Mouse (Mus musculus) CH12.LX (cell line): ENCODE measurements at regions not wholly inside any gene's neighbourhood (a gene's known extent, or its start where the extent isn't known, plus 50 kb on each side); places are given as distances from the start of the nearest gene placed in this dataset.

ENCODE experiments used
- BHLHE40 ChIP-seq: IDR thresholded peaks from 2 replicates; pipeline ENCODE4 v1.6.1; 2011; ENCODE audit warnings: mild to moderate bottlenecking, low read depth, low read length, improper control_type of control experiment
- CHD1 ChIP-seq: IDR thresholded peaks from 2 replicates; pipeline ENCODE4 v1.6.1; 2012; ENCODE audit warnings: low read depth, low read length, improper control_type of control experiment, inconsistent platforms
- CTCF ChIP-seq, 2 experiments: IDR thresholded peaks in 1 of 2; conservative IDR thresholded peaks in 1 of 2; 2 replicates each; pipeline ENCODE4 v1.5.1; 2011 to 2012; ENCODE audit warnings: low read depth in 2 of 2, low read length in 2 of 2, improper control_type of control experiment in 1 of 2, inconsistent platforms in 1 of 2, mild to moderate bottlenecking in 1 of 2, moderate library complexity in 1 of 2
- E2F4 ChIP-seq: IDR thresholded peaks from 2 replicates; pipeline ENCODE4 v1.6.1; 2011; ENCODE audit warnings: low read depth, low read length, improper control_type of control experiment; ENCODE audit not compliant: insufficient replicate concordance
- MAFK ChIP-seq: IDR thresholded peaks from 2 replicates; pipeline ENCODE4 v1.6.1; 2011; ENCODE audit warnings: low read length, improper control_type of control experiment; ENCODE audit not compliant: insufficient replicate concordance
- MAX ChIP-seq: IDR thresholded peaks from 2 replicates; pipeline ENCODE4 v1.6.1; 2011; ENCODE audit warnings: low read length, improper control_type of control experiment
- MYC ChIP-seq: IDR thresholded peaks from 2 replicates; pipeline ENCODE4 v1.6.1; 2011; ENCODE audit warnings: low read depth, mild to moderate bottlenecking, improper control_type of control experiment, low read length
- NRF1 ChIP-seq: IDR thresholded peaks from 2 replicates; pipeline ENCODE4 v1.6.1; 2014; ENCODE audit warnings: low read depth, mild to moderate bottlenecking, inconsistent platforms, low read length, improper control_type of control experiment, moderate library complexity
- PAX5 ChIP-seq: IDR thresholded peaks from 2 replicates; pipeline ENCODE4 v1.6.1; 2012; ENCODE audit warnings: low read length, inconsistent platforms, mixed read lengths
- POLR2A ChIP-seq: IDR thresholded peaks from 2 replicates; pipeline ENCODE4 v1.6.1; 2011; ENCODE audit warnings: low read depth, mild to moderate bottlenecking, improper control_type of control experiment, low read length
- POLR2AphosphoS2 ChIP-seq: IDR thresholded peaks from 2 replicates; pipeline ENCODE4 v1.6.1; 2011; ENCODE audit warnings: low read depth, low read length, improper control_type of control experiment
- UBTF ChIP-seq: IDR thresholded peaks from 2 replicates; pipeline ENCODE4 v1.6.1; 2012; ENCODE audit warnings: low read depth, mild to moderate bottlenecking, inconsistent platforms, low read length, improper control_type of control experiment, moderate library complexity
- ZNF384 ChIP-seq: IDR thresholded peaks from 2 replicates; pipeline ENCODE4 v1.6.1; 2012; ENCODE audit warnings: low read depth, low read length, improper control_type of control experiment, inconsistent platforms

DNA sequence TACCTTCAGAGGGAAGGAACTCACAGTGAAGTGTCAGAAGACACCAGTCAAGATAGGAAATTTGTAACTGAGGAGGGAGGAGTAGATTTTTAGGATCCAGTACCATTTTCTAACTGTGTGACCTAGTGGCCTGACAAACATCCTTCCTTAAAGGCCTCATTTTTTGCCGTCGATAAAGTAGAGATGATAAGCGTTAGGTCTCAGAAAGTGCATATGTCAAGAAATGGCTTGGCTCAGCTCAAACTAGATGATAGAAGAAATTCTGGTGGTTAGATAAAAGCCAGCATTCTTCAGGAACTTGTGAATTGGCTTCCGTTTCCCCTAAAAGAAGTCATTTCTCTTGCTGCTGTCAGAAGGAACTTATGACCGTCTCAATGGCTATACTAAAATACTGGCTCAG lies 324.1 kb upstream of the Mpdz start:
- TF ChIP-seq ZNF384, result no peak
- TF ChIP-seq MAFK, result no peak
- no peak for TF ChIP-seq POLR2AphosphoS2
- no peak for TF ChIP-seq POLR2A
- TF ChIP-seq NRF1, result no peak
- no peak for TF ChIP-seq CTCF (conservative IDR thresholded peaks at IDR 0.05 in 1 of 2, IDR thresholded peaks at IDR 0.05 in 1 of 2; ENCODE audit: low read depth in 2 of 2, low read length in 2 of 2)
- no peak for TF ChIP-seq MAX
- TF ChIP-seq BHLHE40, result no peak
- TF ChIP-seq E2F4, result no peak
- TF ChIP-seq UBTF, result no peak
- no peak for TF ChIP-seq MYC
- no peak for TF ChIP-seq CHD1
- no peak for TF ChIP-seq PAX5
